Mouse (Mus musculus): ENCODE measurements around the gene Tmem126b. TPM values are rescaled to one million over a fixed set of nuclear protein-coding genes. Genes with fewer than 3 reads are reported as not detected.

The Tmem126b gene
- total RNA-seq (2021): 10 to 100 TPM; 18.7 to 19.2 TPM
- long read RNA-seq, experiment 1, transcript Tmem126b-201 (5 exons, 2,259 nt): major isoform, 50 of 58 reads
- long read RNA-seq, experiment 1, partial matches to known transcripts: 3 of 58 reads
- long read RNA-seq, experiment 1, other reads (novel, unspliced or antisense): 5 of 58 reads
- long read RNA-seq, experiment 2, transcript Tmem126b-201 (5 exons, 2,259 nt): major isoform, 58 of 62 reads
- long read RNA-seq, experiment 2, partial matches to known transcripts: 0 of 62 reads
- long read RNA-seq, experiment 2, other reads (novel, unspliced or antisense): 4 of 62 reads

- DNase-seq: peak; percentile 100
Measured at GRCm38 (mm10) chr7:90475793-90476312, at the start of gene Tmem126b. Gene Tmem126b (minus strand): TSS chr7:90476001.

GRCm38 (mm10) chr7:90512293-90512692, 36.5 kb upstream of the Tmem126b start:
- DNase-seq: no peak

GRCm38 (mm10) chr7:90508124-90508523, 32.3 kb upstream of the Tmem126b start:
- DNase-seq: no peak

- no peak for DNase-seq
Measured at GRCm38 (mm10) chr7:90482607-90483006, 6.8 kb upstream of the Tmem126b start.

GRCm38 (mm10) chr7:90476313-90477245, 778 bp upstream of the Tmem126b start, which contains the start of gene Dlg2:
Gene Dlg2 (plus strand): TSS chr7:90476672.
- DNase-seq: no peak

DNA sequence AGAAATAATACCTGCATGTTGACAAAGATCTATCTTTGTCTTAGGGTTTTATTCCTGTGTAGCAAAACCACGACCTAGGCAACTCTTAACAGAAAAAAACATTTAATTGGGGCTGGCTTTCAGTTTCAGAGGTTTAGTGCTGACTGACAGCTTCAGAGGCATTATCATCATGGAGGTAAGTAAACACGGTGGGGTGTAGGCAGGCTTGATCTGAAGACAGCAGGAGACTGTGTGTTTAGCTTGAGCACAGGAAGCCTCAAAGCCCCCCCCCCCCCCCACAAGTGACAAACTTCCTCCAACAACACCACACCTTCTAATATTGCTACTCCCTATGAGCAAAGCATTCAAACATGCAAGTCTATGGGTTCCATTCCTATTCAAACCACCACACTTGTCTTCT, 2.3 kb downstream of the Tmem126b start:
- DNase-seq: no peak

DNA sequence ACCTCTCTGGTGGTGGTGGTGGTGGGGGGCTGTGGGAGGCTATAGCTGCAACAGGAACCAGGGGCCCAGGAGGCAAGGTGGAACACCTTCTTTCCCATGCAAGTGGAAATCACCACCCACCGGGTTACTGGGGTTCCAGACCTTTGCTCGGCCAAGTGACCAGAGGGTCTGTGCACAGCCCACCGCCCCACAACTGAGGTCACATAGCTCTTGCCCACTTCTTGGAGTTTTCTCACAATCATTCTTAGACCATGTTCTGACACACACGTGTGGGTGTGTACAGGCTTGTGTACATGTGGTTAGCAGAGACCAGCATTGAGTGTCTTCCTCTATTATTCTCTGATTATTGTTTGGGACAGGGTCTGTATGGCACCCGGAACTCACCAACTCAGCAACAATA, 14.4 kb downstream of the Tmem126b start:
- DNase-seq: no peak

DNA sequence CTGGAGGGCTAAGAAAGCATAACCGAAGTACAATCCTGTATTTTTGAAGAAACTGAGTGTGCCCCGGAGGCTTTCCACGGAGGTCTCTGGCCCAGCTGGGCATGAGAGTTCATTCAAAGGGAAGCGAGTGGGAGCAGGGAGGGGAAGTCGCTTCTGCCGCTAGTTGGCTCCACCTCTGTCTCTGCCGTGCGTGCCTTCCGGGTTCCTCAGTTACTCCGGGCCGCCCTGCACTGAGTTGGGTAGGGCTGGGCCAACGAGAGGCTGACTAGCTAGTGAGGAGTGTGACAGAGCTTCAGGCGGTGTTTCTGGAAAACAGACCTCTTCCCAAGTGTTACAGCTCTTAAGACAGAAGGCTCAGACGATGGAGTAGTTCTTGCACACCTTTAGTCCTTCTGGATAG, 14.9 kb downstream of the Tmem126b start:
- no peak for DNase-seq

- DNase-seq: no peak
Measured at GRCm38 (mm10) chr7:90460330-90460729, 15.5 kb downstream of the Tmem126b start.

DNA sequence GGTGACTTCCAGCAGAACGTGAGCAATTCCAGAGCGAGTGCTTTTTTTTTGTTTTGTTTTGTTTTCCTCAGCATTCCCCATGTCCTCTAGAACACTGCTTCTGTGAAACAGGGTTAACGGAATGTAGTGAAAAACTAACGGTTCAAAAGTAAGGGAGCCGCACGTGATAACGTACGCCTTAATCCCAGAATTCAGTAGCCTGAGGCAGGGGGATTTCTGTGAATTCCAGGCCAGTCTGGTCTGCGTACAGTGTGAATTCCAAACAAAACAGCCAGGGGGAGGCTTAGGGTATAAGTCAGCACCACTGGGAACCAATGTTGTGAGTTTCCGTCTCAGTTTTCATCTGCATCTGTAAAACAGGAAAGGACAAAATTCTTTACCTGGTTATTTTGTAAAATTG, 18.3 kb downstream of the Tmem126b start:
- DNase-seq: no peak

DNA sequence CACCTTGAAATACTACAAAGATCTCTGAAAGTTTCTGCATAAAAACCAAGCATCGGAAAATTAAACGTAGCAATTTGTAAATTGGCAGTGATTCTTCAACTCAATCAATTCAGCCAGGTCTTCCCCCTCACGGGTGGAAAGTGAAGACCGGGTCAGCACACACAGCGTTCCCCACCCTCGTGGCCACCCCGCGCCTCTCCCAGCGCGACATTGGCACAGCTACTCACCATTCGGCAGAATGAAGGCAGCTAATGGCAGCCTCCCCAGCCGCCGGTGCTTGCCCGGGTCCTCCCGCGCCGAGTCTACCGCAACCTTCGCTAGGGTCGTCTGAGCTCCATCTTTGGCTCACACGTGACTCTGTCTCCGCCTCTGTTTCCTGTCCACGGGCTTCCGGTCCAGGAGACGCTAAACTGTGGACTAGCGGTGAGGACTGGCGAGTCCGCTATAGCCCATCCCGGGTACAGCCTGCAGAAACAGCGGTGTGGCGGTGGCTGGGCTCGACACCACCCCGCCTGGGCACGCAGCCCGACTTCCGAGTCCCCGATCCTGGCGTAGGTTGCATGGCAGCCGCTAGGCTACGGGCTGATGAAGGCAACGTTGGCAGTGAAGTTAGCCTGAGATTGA, 18.8 kb downstream of the Tmem126b start, which contains the start of gene Tmem126a:
Tmem126a (minus strand) TSS at position 385 of the 624 bp plus-strand sequence.
- DNase-seq: peak; percentile 84

- no peak for DNase-seq
Measured at GRCm38 (mm10) chr7:90456149-90456844, 19.5 kb downstream of the Tmem126b start.

GRCm38 (mm10) chr7:90444206-90444605, 31.6 kb downstream of the Tmem126b start:
- DNase-seq: no peak

GRCm38 (mm10) chr7:90443101-90444091, 32.4 kb downstream of the Tmem126b start:
- DNase-seq: peak; percentile 68

- peak; percentile 96 for DNase-seq
Measured at GRCm38 (mm10) chr7:90442518-90443080, 33.2 kb downstream of the Tmem126b start, which contains the start of gene Crebzf. Gene Crebzf (plus strand): TSS chr7:90442729.

DNA sequence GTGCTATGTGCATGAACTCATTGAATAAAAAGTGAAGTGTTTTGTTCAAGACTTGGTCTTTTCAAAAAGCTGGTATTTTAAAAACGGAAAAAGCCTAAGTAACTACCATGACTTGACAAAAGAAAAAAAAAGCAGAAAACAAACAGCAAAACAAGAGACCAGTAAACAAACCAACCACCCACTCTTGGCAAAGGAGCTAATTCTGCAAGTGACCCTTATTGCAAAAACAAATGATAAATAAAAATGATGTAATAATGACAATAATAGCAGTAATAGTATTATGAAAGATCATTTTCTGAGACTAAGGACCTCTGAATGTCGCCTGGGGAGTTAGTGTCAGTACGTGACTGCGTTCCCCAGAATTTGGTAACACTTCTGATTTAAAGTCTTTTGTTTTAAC, 33.7 kb downstream of the Tmem126b start:
- no peak for DNase-seq

DNA sequence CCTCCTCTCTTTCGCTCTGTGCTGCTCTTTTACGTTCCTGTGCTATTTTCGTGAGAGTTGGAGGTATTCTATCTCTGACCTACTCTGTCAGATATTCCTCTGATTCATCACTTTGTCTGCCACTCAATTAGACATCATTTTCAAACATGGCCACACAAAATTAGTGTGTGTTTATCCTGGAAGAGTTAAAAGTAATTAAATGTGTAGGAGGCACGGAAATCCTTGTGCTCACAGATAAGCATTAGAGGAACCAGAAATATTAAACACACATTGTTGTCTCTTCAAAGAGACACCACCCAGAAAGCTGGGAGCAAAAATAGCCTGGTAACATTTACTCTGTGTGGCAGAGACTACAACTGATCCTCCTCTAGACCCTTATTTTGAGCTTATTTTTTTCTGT, 35.8 kb downstream of the Tmem126b start:
- DNase-seq: no peak

DNA sequence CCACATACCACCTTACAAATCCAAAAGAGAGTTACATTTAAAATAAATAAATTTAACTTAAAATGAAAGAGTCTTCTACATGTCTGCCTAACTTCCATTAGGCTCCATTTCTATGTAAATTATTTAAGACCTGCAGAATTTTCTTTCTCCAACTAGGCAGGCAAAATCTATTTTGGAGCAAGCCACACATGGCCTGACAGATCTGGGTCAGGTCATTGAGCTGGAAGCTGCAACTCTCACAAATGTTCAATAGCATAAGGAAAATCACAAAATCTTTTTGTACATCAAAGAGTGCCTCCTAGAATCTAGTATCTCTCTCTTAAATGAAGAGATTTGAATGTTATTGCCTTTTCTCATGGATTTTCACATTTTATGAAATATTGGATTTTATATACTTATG, 43.6 kb downstream of the Tmem126b start:
- no peak for DNase-seq

DNA sequence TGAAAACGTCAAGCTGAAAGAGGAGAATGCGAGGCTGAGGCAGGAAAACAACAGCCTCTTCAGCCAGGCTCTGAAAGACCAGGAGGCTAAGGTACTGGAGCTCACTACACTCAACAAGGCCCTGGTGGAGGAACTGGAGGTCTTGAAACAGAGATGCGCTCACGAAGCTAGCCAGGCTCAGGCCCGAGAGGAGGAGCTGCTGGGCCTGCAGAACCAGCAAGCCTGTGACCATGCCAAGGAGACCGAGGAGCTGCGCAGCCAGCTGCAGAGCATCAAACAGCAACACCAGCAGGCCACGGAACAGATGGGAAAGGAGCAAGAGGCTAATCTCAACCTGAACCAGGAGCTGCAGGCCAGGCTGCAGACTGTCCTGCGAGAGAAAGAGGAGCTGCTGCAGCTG, 48.8 kb downstream of the Tmem126b start:
- peak; percentile 17 for DNase-seq
